In genomic region chr2:93226606-93227595, GRCm38 (mm10) we compare ENCODE assay signal across 8 mouse cellular contexts. TPM values are rescaled to one million over a fixed set of nuclear protein-coding genes. Genes with fewer than 3 reads are reported as not detected.
DNase-seq lines count a peak whose midpoint lies in the region; ATAC-seq and TF ChIP-seq lines count a peak whose summit lies in the region.

No protein-coding gene starts in this region.

- H3K27ac ChIP-seq in ES-Bruce4 (ENCODE audit: insufficient read depth, low read length): no peak overlapping the region
- peak overlapping the region; percentile 90 for H3K27ac ChIP-seq in forebrain, embryonic 15.5 days (replicated peaks)

- no peaks in the 10 kb centered on the region for H3K36me3 ChIP-seq in ES-Bruce4 (ENCODE audit: control insufficient read depth, insufficient read depth, low read length, poor library complexity, severe bottlenecking)
- no peaks in the 10 kb centered on the region for H3K36me3 ChIP-seq in forebrain, embryonic 15.5 days

- H3K4me3 ChIP-seq in ES-Bruce4 (ENCODE audit: low read depth, low read length): no peak overlapping the region
- H3K4me3 ChIP-seq in forebrain, embryonic 15.5 days: no peak overlapping the region
- no peak overlapping the region for H3K4me3 ChIP-seq in lung, adult 2 months (replicated peaks; ENCODE audit: extremely low read depth, low read depth, low read length)

- intact Hi-C loops in heart, postnatal 14 days (cut with DNase I): loop anchor here (1.0 to 2.0 kb wide), 3 partner anchors 40 to 106 kb away; no protein-coding TSS in a partner anchor

- DNase-seq in c-Kit-positive CD71-positive TER-119-positive erythroid progenitor cells, embryonic 14.5 days (ENCODE audit: low spot score): peak; percentile 34
- peak; percentile 94 to 97 for DNase-seq in heart, postnatal 14 days
- peak; percentile 84 for DNase-seq in layer of hippocampus, adult 11-12 months (ENCODE audit: low spot score)
- DNase-seq in lung, adult 2 months: peak; percentile 74
- peak; percentile 91 for DNase-seq in ovary, postnatal 36 days (ENCODE audit: low spot score)
- peak; percentile 65 to 68 for DNase-seq in thymus, postnatal 36 days

- TF ChIP-seq POLR2A in ES-Bruce4 (IDR thresholded peaks at IDR 0.05; ENCODE audit: insufficient read depth, low read length): no peak
- TF ChIP-seq POLR2A in lung, adult 2 months (IDR thresholded peaks at IDR 0.05; ENCODE audit: borderline replicate concordance, extremely low read depth, low read depth, low read length): no peak

- ATAC-seq in forebrain, embryonic 15.5 days (replicated peaks): peak; percentile 57

- TF ChIP-seq CTCF in ES-Bruce4 (IDR thresholded peaks at IDR 0.05; ENCODE audit: low read depth, low read length): peak; percentile 95
- peak; percentile 75 for TF ChIP-seq CTCF in lung, adult 2 months (IDR thresholded peaks at IDR 0.05; ENCODE audit: insufficient read depth, low read length)

- peak overlapping the region; percentile 29 for H3K4me2 ChIP-seq in forebrain, embryonic 15.5 days (replicated peaks)

- H3K9me3 ChIP-seq in ES-Bruce4 (replicated peaks; ENCODE audit: control insufficient read depth, insufficient read depth, low read length, poor library complexity, severe bottlenecking): no peaks in the 10 kb centered on the region
- no peaks in the 10 kb centered on the region for H3K9me3 ChIP-seq in forebrain, embryonic 15.5 days

- H3K9ac ChIP-seq in ES-Bruce4 (ENCODE audit: low read depth, poor library complexity, severe bottlenecking): no peak overlapping the region
- H3K9ac ChIP-seq in forebrain, embryonic 15.5 days (replicated peaks): peak overlapping the region; percentile 8; the same call in 1 of the 2 replicates

- TF ChIP-seq EP300 in ES-Bruce4 (IDR thresholded peaks at IDR 0.05; ENCODE audit: insufficient read depth, low read depth, low read length): no peak

- no peaks in the 10 kb centered on the region for H3K27me3 ChIP-seq in ES-Bruce4 (ENCODE audit: control insufficient read depth, insufficient read depth, low read length, poor library complexity, severe bottlenecking)
- no peaks in the 10 kb centered on the region for H3K27me3 ChIP-seq in forebrain, embryonic 15.5 days

- WGBS in forebrain, embryonic 15.5 days: 8% methylated on average over 20 of the region's 20 CpGs
- WGBS in lung, adult 2 months: 23% methylated on average over 20 of the region's 20 CpGs

- no peaks in the 10 kb centered on the region for H3K4me1 ChIP-seq in ES-Bruce4 (ENCODE audit: control insufficient read depth, insufficient read depth, low read length)
- H3K4me1 ChIP-seq in forebrain, embryonic 15.5 days: peaks cover 35% of the 10 kb centered on the region
- peaks cover 2% of the 10 kb centered on the region; the same call in 1 of the 2 replicates for H3K4me1 ChIP-seq in lung, adult 2 months (ENCODE audit: control insufficient read depth, insufficient read depth, low read length)

RNA-seq across cellular contexts. Expression of gene Trp53i11, which starts 39.6 kb away (rescaled TPM):
- polyA plus RNA-seq in ES-Bruce4 (2011; ENCODE audit: insufficient read depth, insufficient read length, low read depth, missing spikeins): 31.2 and 33.2 TPM in 2 replicates
- 90.5 and 110 TPM in 2 replicates for polyA plus RNA-seq in forebrain, embryonic 15.5 days (2015; fragmentation: Nextera tagmentation; extraction: Ambion mirVana)
- total RNA-seq in heart, postnatal 14 days (2021): 10 to 100 TPM; 67.8 to 68.8 TPM
- 31.8 and 37.5 TPM in 2 replicates for polyA plus RNA-seq in lung, adult 2 months (2012; rRNA removed)

Comparison
In these comparisons a context has a peak if more than half of its experiments do, and no peak if none do; other contexts are left out.
1. DNase-seq: peak in every context shown above with its lines; median percentile 96 in heart, postnatal 14 days; 91 in ovary, postnatal 36 days; 84 in layer of hippocampus, adult 11-12 months; 74 in lung, adult 2 months; 66 in thymus, postnatal 36 days; 34 in c-Kit-positive CD71-positive TER-119-positive erythroid progenitor cells, embryonic 14.5 days.